Mouse (Mus musculus) ES-E14 (cell line): ENCODE measurements around the gene Ubd. TPM values are rescaled to one million over a fixed set of nuclear protein-coding genes. Genes with fewer than 3 reads are reported as not detected.

ENCODE experiments used
- DNase-seq: peaks from one replicate; pipeline ENCODE4 v3.0.0-alpha.2; 2013; ENCODE audit warnings: low read depth, low spot score
- H3K27ac ChIP-seq: 2 replicates; pipeline ENCODE4 v1.5.1; 2012; ENCODE audit warnings: low read depth, mild to moderate bottlenecking, low read length, moderate library complexity, mixed read lengths; ENCODE audit not compliant: poor library complexity, insufficient read depth, severe bottlenecking
- H3K36me3 ChIP-seq: 2 replicates; pipeline ENCODE4 v1.6.1; 2012; ENCODE audit warnings: mild to moderate bottlenecking, low read length, moderate library complexity, mixed read lengths; ENCODE audit not compliant: control insufficient read depth, poor library complexity, insufficient read depth, severe bottlenecking
- H3K4me1 ChIP-seq, 2 experiments: fragments of 150-350 bp in 1 of 2; sonication (generic) in 1 of 2; 2 replicates each; pipeline ENCODE4 v1.6.1; 2012; ENCODE audit warnings: low read length in 2 of 2, mild to moderate bottlenecking in 1 of 2, mixed read lengths in 1 of 2; ENCODE audit not compliant: control insufficient read depth in 2 of 2, insufficient read depth in 2 of 2, poor library complexity in 1 of 2
- H3K4me3 ChIP-seq, 2 experiments: fragments of 150-350 bp in 1 of 2; sonication (generic) in 1 of 2; 2 replicates each; pipeline ENCODE4 v1.5.1; 2012; ENCODE audit warnings: low read length in 2 of 2, low read depth in 1 of 2, mild to moderate bottlenecking in 1 of 2, mixed read lengths in 1 of 2; ENCODE audit not compliant: insufficient read depth in 1 of 2, poor library complexity in 1 of 2, severe bottlenecking in 1 of 2
- H3K9ac ChIP-seq: 2 replicates; pipeline ENCODE4 v1.6.1; 2012; ENCODE audit warnings: low read depth, mild to moderate bottlenecking, low read length, mixed read lengths; ENCODE audit not compliant: poor library complexity, insufficient read depth, severe bottlenecking
- H3K9me3 ChIP-seq: fragments of 150-350 bp; sonication (generic); 2 replicates; pipeline ENCODE4 v1.6.1; 2012; ENCODE audit warnings: low read depth, mild to moderate bottlenecking, low read length; ENCODE audit not compliant: control insufficient read depth, insufficient read depth
- CHD2 ChIP-seq: IDR thresholded peaks from 2 replicates; pipeline ENCODE4 v1.6.1; 2014; ENCODE audit warnings: mild to moderate bottlenecking, low read depth, low read length, inconsistent platforms
- HCFC1 ChIP-seq: IDR thresholded peaks from 2 replicates; pipeline ENCODE4 v1.6.1; 2012; ENCODE audit warnings: low read length, inconsistent platforms, borderline replicate concordance; ENCODE audit not compliant: insufficient read depth
- MAFK ChIP-seq: IDR thresholded peaks from 2 replicates; pipeline ENCODE4 v1.6.1; 2014; ENCODE audit warnings: mild to moderate bottlenecking, low read depth, low read length, inconsistent platforms; ENCODE audit not compliant: insufficient read depth
- ZC3H11A ChIP-seq: IDR thresholded peaks from 2 replicates; pipeline ENCODE4 v1.6.1; 2012; ENCODE audit warnings: low read depth, mild to moderate bottlenecking, inconsistent platforms, low read length, borderline replicate concordance
- ZNF384 ChIP-seq: IDR thresholded peaks from 2 replicates; pipeline ENCODE4 v1.6.1; 2012; ENCODE audit warnings: low read depth, low read length, inconsistent platforms
- in situ Hi-C, 2 experiments: fragments of 600-800 bp; cut with MboI; formaldehyde crosslinking; loops; one replicate each; pipeline ENCODE4 v1.15.1; 2025; ENCODE audit warnings: low sequenced_read_pairs in 2 of 2, inconsistent platforms in 1 of 2; ENCODE audit not compliant: unreplicated experiment in 2 of 2
- total RNA-seq: library from RNA; depleted of rRNA; stranded (reverse); fragments of 300-350 nt; gene quantifications from 2 replicates; pipeline ENCODE4 v1.2.3, GENCODE M21; 2012

Gene Ubd
- total RNA-seq, 1 experiment, result not detected

DNA sequence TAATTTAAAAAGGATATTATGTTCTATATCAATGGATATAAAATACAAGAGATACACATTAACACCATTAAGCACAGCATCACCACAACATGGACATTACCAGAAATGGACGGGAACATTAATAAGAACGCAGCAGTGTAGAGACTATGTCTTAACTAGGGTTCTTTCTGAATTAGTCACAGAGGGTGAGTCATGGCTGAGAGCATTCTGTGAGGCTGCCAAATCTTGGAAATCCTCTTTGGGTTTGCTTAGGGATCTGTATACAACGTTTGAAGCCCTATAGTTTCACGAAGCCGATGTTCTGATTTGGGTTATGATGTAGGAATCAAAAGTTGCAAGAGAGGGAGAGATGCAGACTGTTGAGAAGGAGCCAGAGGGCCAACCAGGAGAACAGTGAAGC is 1.1 kb downstream of the Ubd start:
- Histone ChIP-seq H3K4me3 (no peak overlapping the region), H3K36me3 (no peaks in the 10 kb centered on the region), H3K4me1 (peaks cover 1 to 4% of the 10 kb centered on the region in 2 experiments; a peak in 1 of 4 replicates), H3K27ac (no peak overlapping the region), H3K9ac (no peak overlapping the region), H3K9me3 (no peaks in the 10 kb centered on the region)
- DNase-seq, result no peak
- in situ Hi-C loops, result no loop called here
- TF ChIP-seq MAFK (no peak), CHD2 (no peak), ZC3H11A (no peak), HCFC1 (no peak), ZNF384 (no peak)

DNA sequence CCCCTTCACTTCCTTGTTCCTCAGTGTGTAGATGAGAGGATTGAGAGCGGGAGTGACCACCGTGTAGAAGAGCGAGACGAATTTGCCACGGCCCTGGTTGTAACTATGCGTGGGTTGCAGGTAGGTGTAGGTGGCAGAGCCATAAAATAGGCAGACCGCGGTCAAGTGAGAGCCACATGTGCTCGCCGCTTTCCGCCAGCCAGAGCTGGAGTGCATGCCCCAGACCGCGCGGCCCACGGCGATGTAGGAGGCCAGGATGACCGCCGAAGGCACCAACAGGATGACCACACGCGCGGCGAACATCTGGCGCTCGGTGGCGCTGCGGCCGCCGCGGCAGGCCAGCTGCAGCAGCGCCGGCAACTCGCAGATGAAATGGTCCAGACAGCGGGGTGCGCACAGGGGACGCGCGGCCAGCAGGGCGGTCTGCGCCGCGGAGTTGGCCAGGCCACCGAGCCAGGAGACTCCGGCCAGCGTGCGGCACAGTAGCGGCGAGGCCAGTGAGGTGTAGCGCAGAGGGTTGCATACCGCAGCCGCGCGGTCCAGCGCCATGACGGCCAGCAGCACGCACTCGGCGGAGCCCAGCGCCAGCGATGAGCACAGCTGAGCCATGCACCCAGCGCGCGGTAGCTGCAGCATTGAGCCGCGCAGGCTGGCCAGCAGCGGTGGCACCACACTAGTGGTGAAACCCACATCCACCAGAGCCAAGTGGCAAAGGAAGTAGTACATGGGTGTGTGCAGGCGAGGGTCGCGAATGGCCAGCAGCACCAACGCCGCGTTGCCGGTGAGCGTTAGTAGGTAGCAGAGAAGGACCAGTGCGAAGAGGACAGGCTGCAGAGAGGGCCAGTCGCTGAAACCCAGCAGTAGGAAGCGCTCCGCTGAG is 3.4 kb downstream of the Ubd start:
- no peak overlapping the region for H3K27ac ChIP-seq
- H3K9ac ChIP-seq, result peak overlapping the region; percentile 31
- H3K36me3 ChIP-seq, result no peaks in the 10 kb centered on the region
- peaks cover 1 to 4% of the 10 kb centered on the region in 2 experiments; a peak in 1 of 4 replicates for H3K4me1 ChIP-seq
- H3K9me3 ChIP-seq, result no peaks in the 10 kb centered on the region
- DNase-seq, result no peak
- in situ Hi-C loops, result no loop called here
- TF ChIP-seq MAFK (no peak), HCFC1 (no peak), ZNF384 (no peak), CHD2 (no peak), ZC3H11A (no peak)
- peak overlapping the region; percentile 71 to 73 for H3K4me3 ChIP-seq

DNA sequence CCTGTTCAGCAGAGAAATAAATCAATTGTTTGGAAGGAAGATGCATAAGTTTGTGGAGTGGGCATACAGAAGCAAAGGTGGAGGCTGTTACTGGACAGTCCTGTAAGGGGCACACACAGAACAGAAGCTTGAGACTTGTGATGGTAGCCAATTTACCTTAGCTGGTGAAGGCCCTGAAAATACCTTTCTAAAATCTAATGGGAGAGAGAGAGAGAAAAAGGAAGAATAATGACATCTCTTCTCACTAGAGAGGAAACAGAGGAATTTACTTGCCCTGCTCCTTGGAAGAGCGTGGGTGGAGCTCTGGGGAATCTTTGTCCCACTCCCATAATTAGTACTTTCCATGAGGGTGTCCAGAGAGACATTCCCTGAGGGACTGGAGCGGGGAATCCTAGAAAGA is 7.2 kb downstream of the Ubd start, which contains the start of gene Olfr94:
Olfr94 (minus strand) TSS at position 101 of the 400 bp plus-strand sequence.
- Histone ChIP-seq H3K27ac (no peak within 1 kb of the TSS), H3K9ac (no peak within 1 kb of the TSS), H3K4me3 (no peak within 1 kb of the TSS), H3K9me3 (no peaks in the 10 kb centered on the region), H3K4me1 (peaks cover 1 to 4% of the 10 kb centered on the region in 2 experiments; a peak in 1 of 4 replicates), H3K36me3 (no peaks in the 10 kb centered on the region)
- DNase-seq, result no peak
- in situ Hi-C loops, result loop anchor here (5.0 to 10.0 kb wide), 2 partner anchors 306 to 309 kb away; partner anchors contain the start of genes Trim40 (in 2 of the 2) and Trim31 (in 1 of the 2)
- TF ChIP-seq ZNF384 (no peak), MAFK (no peak), ZC3H11A (no peak), HCFC1 (no peak), CHD2 (no peak)

DNA sequence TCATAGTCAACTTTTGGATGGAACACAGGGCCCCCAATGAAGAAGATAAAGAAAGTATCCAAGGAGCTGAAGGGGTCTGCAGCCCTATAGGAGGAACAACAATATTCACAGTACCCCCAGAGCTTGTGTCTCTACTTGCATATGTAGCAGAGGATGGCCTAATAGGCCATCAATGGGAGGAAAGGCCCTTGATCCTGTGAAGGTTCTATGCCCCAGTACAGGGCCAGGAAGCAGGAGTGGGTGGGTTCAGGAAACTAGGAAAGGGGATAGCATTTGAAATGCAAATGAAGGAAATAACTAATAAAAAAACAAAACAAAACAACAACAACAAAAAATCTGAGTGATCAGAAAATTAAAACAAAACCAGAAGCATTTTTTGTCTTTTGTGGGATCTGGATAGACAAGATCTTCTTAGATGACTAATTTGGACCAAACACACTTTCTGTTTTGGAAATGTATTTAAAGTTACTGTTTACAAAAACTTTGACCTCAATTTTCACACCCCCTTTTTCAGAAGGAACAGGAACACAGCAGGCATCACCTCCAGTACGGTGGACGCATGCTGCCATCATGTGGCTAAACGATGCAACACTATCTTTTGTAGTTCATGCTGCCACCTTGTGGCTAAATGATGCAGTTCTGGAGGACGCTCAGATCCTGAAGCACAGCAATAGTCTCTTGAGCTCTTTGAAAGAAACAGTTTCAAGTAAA is 9.7 kb downstream of the Ubd start:
- H3K27ac ChIP-seq, result no peak overlapping the region
- no peaks in the 10 kb centered on the region for H3K9me3 ChIP-seq
- peak; percentile 77 for DNase-seq
- in situ Hi-C loops, result loop anchor here (5.0 to 10.0 kb wide), 2 partner anchors 309 to 311 kb away; partner anchors contain the start of genes Trim40 (in 2 of the 2) and Trim31 (in 1 of the 2)
- H3K4me3 ChIP-seq, result no peak overlapping the region
- no peak overlapping the region for H3K9ac ChIP-seq
- no peaks in the 10 kb centered on the region for H3K4me1 ChIP-seq
- H3K36me3 ChIP-seq, result no peaks in the 10 kb centered on the region
- TF ChIP-seq ZNF384, result peak; percentile 56; the same call in 1 of the 2 replicates
- TF ChIP-seq CHD2, result no peak
- peak; percentile 99 for TF ChIP-seq ZC3H11A
- TF ChIP-seq MAFK, result no peak
- TF ChIP-seq HCFC1, result no peak
